Mouse (Mus musculus) heart, adult 8-10 months (tissue): Measurements from ENCODE around the gene Mpz. TPM values are rescaled to one million over a fixed set of nuclear protein-coding genes. Genes with fewer than 3 reads are reported as not detected.
A peak's percentile ranks its signal among the peaks of the same experiment; 100 is the strongest.
"Not testable (repeated sequence)": the region's sequence is repeated elsewhere in the genome, so short reads cannot be mapped to it uniquely, and the experiment has no call there.

Experiments used
- DNase-seq: peaks from one replicate; pipeline ENCODE4 v3.0.0; 2022; ENCODE audit warnings: low spot score
- total RNA-seq, 4 experiments: library from RNA; stranded (reverse); gene quantifications; 2 replicates each; pipeline ENCODE4 v1.2.4; 2022

Gene Mpz
- total RNA-seq, 4 experiments from 2014 or later: 0.31 to 0.41 TPM; not detected in 2

- peak; percentile 57 for DNase-seq
Measured at GRCm38 (mm10) chr1:171129251-171129650, 21.3 kb upstream of the Mpz start.

DNA sequence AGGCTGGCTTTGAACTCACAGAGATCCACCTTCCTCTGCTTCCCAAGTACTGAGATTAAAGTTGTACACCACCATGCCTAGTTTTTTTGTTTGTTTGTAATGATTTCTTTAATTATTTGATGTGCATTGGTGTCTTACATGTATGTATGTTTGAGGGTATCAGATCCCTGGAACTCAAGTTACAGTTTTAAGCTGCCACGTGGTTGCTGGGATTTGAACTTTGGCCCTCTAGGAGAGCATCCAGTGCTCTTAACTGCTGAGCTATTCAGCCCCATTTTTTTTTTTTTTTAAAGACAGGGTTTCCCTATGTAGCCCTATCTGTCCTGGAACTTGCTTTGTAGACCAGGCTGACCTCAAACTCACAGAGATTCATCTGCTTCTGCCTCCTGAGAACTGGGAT lies 19.5 kb upstream of the Mpz start:
- no peak for DNase-seq

DNA sequence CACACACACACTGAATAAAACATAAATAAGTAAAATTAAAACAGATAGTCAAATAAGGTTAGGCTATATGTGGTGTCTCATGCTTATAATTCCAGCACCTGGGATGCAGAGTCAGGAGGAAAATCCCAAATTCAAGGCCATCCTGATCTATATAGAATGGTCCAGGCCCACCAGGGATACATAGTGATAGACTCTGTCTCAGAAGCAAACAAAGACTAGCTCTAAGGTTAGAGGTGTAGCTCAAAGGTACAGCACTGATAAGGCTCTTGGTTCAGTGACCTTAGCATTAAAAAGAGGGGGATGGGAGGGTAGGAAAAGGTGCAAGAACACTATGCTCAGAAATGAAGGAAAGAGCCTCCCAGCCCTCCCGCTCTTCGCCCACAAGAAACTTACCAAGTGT lies 14.9 kb upstream of the Mpz start:
- no peak for DNase-seq

DNA sequence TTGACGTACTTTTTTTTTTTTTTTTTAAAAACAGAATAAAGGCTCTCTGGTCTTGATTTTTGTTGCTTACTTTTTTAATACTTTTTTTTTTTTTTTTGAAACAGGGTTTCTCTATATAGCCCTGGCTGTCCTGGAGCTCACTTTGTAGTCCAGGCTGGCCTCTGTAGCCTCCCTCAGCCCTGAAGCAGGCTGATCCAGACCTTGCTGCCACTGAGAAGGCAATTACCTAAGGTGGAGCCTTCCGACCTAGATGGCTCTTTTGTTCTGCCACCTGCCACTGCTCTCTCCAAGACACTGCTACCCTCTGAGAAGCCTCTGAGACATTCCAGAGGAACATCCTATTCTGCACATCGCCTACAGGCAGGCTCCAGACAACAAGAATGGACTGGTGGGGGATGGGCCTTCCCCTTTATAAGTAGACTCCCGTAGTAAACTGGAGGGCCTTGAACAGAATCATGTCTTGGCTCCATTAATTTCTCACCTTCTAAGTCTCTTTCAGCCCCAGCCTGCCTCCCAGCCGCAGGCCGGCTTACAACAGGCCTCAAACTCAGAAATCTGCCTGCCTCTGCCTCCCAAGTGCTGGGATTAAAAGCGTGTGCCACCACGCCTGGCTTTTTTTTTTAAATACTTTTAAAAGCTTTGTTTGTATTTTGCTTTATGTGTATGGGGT lies 12.9 kb upstream of the Mpz start:
- not testable (repeated sequence) for DNase-seq

DNA sequence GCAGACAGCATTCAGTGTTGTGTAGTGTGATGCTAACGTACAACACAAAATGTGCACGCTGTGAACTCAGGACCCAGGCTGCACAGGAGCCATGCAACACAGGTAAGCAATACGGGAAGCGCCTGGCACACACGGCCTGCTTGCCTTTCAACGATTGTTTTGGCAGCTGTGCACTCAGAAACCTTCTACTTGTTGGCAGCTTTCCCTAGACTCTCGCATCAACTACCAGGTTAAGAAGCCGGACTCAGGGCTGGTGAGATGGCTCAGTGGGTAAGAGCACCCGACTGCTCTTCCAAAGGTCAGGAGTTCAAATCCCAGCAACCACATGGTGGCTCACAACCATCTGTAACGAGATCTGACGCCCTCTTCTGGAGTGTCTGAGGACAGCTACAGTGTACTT lies 7.5 kb upstream of the Mpz start:
- DNase-seq: peak; percentile 21

- peak; percentile 19 for DNase-seq
Measured at GRCm38 (mm10) chr1:171150838-171151391, 404 bp downstream of the Mpz start.

DNA sequence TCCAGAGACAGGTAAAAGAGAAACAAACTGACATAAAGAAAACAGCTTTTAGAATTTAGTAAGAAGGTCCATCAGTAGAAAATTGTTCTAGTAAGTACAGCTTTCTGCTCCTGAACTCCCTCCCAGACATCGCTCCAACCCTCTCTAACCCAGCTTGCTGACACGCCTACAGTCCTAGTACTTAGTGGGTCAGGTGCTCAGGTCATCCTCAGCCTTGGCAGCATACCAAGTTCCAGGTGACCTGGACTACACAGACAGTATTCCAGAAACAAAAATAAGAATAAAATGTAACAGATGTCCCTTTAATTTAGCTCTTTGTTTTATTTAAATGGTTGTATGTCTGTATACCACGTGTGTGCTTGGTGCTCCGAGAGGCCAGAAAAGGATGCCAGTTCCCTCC lies 1.5 kb downstream of the Mpz start:
- no peak for DNase-seq

DNA sequence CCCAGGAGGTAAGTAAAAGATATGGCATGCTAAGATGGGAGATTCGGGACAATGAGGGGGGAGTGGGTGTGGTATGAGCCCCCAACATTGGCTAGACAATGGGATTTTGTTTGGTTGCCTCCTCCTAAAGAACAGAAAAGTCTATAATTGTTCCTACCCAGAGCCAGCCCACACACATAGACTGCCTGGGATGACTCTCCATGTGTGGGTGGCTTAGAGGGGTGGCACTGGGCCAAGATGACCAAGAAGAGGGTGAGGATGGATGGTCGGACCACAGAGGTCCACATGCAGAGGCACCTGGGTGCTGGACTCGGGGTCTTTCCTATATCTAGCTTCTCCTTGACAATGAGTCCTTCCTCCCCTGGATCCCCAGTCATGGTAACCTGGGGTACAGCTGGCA lies 6.1 kb downstream of the Mpz start:
- DNase-seq: no peak

GRCm38 (mm10) chr1:171157965-171158364 lies 7.5 kb downstream of the Mpz start:
- no peak for DNase-seq

DNA sequence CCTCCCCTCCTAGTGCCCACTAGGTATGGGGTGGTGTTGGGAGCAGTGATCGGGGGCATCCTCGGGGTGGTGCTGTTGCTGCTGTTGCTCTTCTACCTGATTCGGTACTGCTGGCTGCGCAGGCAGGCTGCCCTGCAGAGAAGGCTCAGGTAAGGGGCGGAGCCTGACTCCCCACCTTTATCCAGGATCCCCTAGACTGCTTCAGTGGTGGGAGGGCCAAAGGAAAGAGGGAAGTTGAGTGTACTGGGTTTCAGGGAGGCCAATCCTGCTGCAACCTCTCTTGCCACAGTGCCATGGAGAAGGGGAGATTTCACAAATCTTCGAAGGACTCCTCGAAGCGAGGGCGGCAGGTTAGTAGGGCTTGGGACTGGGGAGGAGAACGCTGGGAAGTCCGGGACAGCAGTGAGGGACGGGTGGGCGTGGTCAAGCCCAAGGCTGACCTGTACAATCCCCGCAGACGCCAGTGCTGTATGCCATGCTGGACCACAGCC lies 9.0 kb downstream of the Mpz start:
- no peak for DNase-seq

GRCm38 (mm10) chr1:171162526-171162925 lies 12.0 kb downstream of the Mpz start:
- DNase-seq: no peak

DNA sequence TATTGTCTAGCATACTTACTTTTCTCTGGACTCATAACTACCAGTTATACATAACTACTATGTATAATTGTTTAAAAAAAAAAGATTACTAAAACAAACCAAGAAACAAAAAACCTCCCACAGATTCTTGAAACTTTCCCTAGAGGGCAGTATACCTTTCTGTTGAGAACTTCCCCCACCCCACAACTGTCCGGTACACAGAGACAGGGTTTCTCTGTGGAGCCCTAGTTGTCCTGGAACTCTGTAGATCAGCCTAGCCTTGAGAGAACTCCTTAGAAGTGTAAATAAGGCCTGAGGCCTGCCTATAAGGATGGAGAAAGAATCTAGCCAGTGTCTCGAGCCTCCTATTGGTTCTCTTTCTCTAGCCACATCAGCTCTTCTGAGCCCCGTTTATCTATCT lies 13.7 kb downstream of the Mpz start:
- peak; percentile 44 for DNase-seq

GRCm38 (mm10) chr1:171165629-171166345 lies 15.3 kb downstream of the Mpz start:
- no peak for DNase-seq

- DNase-seq: no peak
Measured at GRCm38 (mm10) chr1:171168906-171169305, 18.4 kb downstream of the Mpz start.

GRCm38 (mm10) chr1:171169913-171170312 lies 19.4 kb downstream of the Mpz start:
- DNase-seq: no peak

- peak; percentile 80 for DNase-seq
Measured at GRCm38 (mm10) chr1:171171138-171171537, 20.6 kb downstream of the Mpz start.

DNA sequence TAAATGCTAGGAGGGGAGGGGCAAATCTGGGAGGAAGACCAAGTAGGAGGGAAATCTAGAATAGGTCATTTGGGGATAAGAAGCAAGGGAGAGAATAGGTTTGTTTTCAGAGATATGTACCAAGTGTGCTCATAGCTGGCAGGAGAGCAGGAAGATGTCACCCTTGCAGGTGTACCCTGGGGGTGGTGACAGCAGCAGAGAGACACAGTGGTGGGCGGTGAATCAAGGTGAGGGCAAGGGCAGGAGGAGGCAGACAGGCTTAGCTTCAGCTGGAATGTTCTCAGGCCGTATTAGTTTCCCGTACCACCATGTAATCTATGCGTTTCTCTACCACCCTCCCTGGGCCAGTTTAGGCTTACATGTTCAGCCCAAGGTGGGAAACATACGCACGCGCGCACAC lies 22.3 kb downstream of the Mpz start:
- no peak for DNase-seq

DNA sequence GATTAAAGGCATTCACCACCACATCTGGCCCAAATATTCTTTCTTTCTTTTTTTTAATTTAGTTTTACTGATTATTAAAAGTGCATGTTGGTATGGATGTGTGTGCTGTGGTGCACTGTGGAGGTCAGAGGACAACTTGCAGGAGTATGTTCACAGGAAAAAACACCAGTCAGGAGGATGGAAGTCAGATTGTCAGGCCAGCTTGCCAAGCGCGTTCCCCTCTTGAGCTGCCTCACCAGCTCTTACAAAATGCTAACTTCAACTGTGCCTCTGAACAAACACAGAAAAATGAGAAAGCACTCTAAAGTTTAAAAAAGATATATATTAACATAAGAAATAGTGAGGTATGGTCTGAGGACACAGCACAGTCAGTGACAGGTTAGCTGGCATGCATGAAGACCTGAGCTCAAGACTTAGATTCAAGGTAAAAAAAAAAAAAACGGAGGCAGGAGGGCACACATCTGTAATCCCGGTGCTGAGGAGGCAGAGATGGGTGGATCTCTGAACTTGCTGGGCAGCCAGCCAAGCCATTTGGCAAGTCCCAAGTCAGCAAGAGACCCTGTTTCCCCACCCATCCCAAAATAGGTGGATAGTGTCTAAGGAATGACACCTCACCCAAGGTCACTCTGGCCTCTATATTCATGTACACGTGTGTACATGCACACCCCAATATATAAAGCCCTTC lies 29.1 kb downstream of the Mpz start:
- no peak for DNase-seq

- DNase-seq: no peak
Measured at GRCm38 (mm10) chr1:171183025-171183424, 32.5 kb downstream of the Mpz start.

DNA sequence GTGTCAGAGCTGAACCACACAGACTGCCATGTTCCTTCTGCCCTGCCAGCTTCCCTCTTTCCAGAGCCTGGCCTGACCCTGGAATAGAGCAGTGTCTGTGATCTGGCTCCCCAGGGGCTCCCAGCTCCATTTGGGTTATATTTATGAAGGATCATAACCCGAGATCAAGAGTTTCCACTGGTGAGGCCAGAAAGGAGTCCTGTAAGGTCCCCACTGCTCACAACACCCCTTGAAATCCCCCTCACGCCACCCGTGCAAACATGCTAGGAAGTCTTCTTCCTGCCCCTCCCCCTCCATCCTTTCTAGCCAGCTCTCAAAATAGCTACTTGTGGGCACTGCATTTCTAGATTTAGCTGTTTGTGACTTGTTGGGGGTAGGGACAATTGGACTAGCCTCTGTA lies 33.1 kb downstream of the Mpz start:
- peak; percentile 70 for DNase-seq

- DNase-seq: peak; percentile 55
Measured at GRCm38 (mm10) chr1:171184314-171184713, 33.8 kb downstream of the Mpz start.

DNA sequence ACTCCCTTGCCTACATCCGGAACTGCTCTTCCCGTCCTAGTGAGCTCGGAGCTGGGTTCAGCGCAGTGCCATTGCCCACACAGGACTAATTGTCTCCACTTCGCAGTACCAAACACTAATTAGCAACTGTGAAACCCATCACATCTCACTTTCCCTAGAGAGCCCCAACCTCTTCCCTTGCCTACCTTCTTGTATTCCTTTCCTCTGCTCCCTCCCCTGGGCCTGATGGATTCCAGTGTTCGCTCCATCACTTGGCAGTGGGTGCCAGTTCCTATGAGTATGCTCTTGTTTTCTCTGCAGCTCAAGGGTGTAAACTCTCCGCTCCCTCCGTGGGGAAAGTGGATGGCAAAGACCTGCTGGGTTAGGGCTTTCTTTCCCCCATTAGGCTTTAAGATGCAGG lies 35.1 kb downstream of the Mpz start:
- DNase-seq: no peak
